Mouse (Mus musculus) neutrophil, adult 59 days (primary cell): ENCODE results near the gene Tfam. TPM values are rescaled to one million over a fixed set of nuclear protein-coding genes. Genes with fewer than 3 reads are reported as not detected.

Source experiments
- total RNA-seq, 2 experiments: library from RNA; stranded (reverse); gene quantifications; 1 replicate in 1 of 2; 2 replicates in 1 of 2; pipeline ENCODE4 v1.2.4; 2023

Tfam gene
- 10 to 100 TPM; 15.9 to 16.6 TPM for total RNA-seq

GRCm38 (mm10) chr10:71238240-71238554 is at the start of gene Tfam:
TSS of gene Tfam (minus strand) at chr10:71238280.

GRCm38 (mm10) chr10:71285126-71285580 is 47.1 kb upstream of the Tfam start, which contains the start of gene Ube2d1:
TSS of gene Ube2d1 (minus strand) at chr10:71285262.

Other genes starting within 250 kb of the Tfam start
- under 1 TPM; 0.07 to 0.11 TPM for gene Bicc1, start 78.6 kb downstream of the Tfam start, total RNA-seq
- 10 to 100 TPM; 13.1 to 17.9 TPM for gene Ube2d1, start 47.0 kb upstream of the Tfam start, total RNA-seq
- gene Cisd1, start 106.7 kb upstream of the Tfam start, total RNA-seq, result 10 to 100 TPM; 10.9 to 18.1 TPM
- gene Ipmk, start 109.5 kb upstream of the Tfam start, total RNA-seq, result 10 to 100 TPM; 69.8 to 70.6 TPM